Mouse (Mus musculus) neural tube, embryonic 12.5 days (tissue): ENCODE measurements around the gene Fam163b. TPM values are rescaled to one million over a fixed set of nuclear protein-coding genes. Genes with fewer than 3 reads are reported as not detected.

Experiments used
- ATAC-seq: fragments of 200-750 bp; cut with Nextera tagmentation; 2 replicates; pipeline ENCODE4 v1.8.0; 2017; ENCODE audit warnings: low read depth, mild to moderate bottlenecking, moderate TSS enrichment, moderate library complexity; ENCODE audit not compliant: low FRiP score
- H3K27ac ChIP-seq: fragments of 300-500 bp; sonication (generic); 2 replicates; pipeline ENCODE4 v1.5.1; 2016
- H3K27me3 ChIP-seq: fragments of 300-500 bp; sonication (generic); replicated peaks from 2 replicates; pipeline ENCODE4 v1.6.1; 2016; ENCODE audit warnings: mild to moderate bottlenecking
- H3K36me3 ChIP-seq: fragments of 300-500 bp; sonication (generic); 2 replicates; pipeline ENCODE4 v1.6.1; 2016; ENCODE audit warnings: mild to moderate bottlenecking
- H3K4me1 ChIP-seq: fragments of 300-500 bp; sonication (generic); 2 replicates; pipeline ENCODE4 v1.6.1; 2016
- H3K4me2 ChIP-seq: fragments of 300-500 bp; sonication (generic); replicated peaks from 2 replicates; pipeline ENCODE4 v1.6.1; 2016; ENCODE audit warnings: mild to moderate bottlenecking
- H3K4me3 ChIP-seq: fragments of 300-500 bp; sonication (generic); 2 replicates; pipeline ENCODE4 v1.5.1; 2016
- H3K9ac ChIP-seq: fragments of 300-500 bp; sonication (generic); 2 replicates; pipeline ENCODE4 v1.6.1; 2016; ENCODE audit warnings: mild to moderate bottlenecking
- H3K9me3 ChIP-seq: fragments of 300-500 bp; sonication (generic); 2 replicates; pipeline ENCODE4 v1.6.1; 2016; ENCODE audit warnings: mild to moderate bottlenecking
- WGBS: fragments of 180-500 bp; shearing (Covaris S2); methylation state at CpG from one replicate; pipeline ENCODE4 v1.1.7; 2016; 5-methylcytosine and 5-hydroxymethylcytosine counted together
- polyA plus RNA-seq: library from polyadenylated mRNA; unstranded; fragments of >200 nt; fragmentation: Nextera tagmentation; extraction: Ambion mirVana; gene quantifications from 2 replicates; pipeline ENCODE4 v1.2.1, GENCODE M21; 2016

Fam163b gene
- polyA plus RNA-seq, 1 experiment from 2014 or later: 0.80 TPM

DNA sequence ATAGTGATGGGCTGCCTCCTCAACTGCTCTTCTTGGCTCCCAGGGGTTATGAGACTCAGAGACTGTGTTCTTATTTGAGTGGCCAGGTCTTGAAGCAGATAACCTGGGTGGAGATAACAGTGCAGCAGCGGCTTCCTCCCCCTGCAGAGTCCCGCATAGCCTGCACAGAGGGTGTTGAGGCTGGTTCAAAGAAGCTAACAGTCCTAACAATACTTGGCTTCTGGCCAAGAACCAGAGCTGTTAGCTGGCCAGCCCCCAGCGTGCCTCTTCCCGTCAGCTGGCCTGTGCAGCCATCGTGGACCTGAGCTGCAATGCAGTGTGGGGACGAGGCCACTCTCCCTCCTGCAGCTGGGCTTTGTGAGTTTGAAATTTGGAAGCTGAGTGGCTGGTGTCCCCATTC lies 44.5 kb downstream of the Fam163b start:
- Histone ChIP-seq H3K27ac (no peak overlapping the region), H3K9ac (no peak overlapping the region), H3K4me1 (peaks cover 14% of the 10 kb centered on the region), H3K9me3 (no peaks in the 10 kb centered on the region), H3K4me3 (no peak overlapping the region), H3K36me3 (no peaks in the 10 kb centered on the region), H3K4me2 (0 out of 2 replicates have a peak overlapping the region, but pooled peaks have one; percentile 5), H3K27me3 (no peaks in the 10 kb centered on the region)
- 15% methylated on average over 6 of the region's 6 CpGs for WGBS
- no peak for ATAC-seq

DNA sequence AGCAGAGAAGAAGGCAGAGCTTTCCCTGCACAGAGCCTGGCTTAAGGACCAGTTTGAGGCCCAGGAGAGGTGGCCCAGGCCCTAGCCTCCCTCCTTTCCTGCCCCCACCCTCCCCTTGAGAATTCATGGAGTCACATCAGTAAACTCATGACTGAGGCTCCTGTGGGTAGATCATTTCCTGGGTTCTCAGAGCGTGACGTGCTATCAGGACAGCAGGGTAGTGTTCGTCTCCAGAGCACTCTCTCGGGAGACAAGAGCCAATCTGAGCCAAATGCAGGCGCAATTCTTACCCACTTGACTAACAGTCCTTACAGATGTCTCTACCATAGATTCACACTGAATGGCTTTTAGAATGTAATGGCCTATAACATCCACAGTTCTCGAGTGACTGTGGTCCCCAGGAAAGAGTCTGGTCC lies 45.0 kb downstream of the Fam163b start:
- peaks cover 14% of the 10 kb centered on the region for H3K4me1 ChIP-seq
- no peaks in the 10 kb centered on the region for H3K9me3 ChIP-seq
- H3K27me3 ChIP-seq: no peaks in the 10 kb centered on the region
- 0 out of 2 replicates have a peak, but pooled peaks have one; percentile 9 for ATAC-seq
- H3K4me2 ChIP-seq: no peak overlapping the region; the same call in 1 of the 2 replicates
- no peak overlapping the region for H3K9ac ChIP-seq
- no peaks in the 10 kb centered on the region for H3K36me3 ChIP-seq
- H3K27ac ChIP-seq: no peak overlapping the region
- H3K4me3 ChIP-seq: no peak overlapping the region
- WGBS: 47% methylated on average over 6 of the region's 6 CpGs

DNA sequence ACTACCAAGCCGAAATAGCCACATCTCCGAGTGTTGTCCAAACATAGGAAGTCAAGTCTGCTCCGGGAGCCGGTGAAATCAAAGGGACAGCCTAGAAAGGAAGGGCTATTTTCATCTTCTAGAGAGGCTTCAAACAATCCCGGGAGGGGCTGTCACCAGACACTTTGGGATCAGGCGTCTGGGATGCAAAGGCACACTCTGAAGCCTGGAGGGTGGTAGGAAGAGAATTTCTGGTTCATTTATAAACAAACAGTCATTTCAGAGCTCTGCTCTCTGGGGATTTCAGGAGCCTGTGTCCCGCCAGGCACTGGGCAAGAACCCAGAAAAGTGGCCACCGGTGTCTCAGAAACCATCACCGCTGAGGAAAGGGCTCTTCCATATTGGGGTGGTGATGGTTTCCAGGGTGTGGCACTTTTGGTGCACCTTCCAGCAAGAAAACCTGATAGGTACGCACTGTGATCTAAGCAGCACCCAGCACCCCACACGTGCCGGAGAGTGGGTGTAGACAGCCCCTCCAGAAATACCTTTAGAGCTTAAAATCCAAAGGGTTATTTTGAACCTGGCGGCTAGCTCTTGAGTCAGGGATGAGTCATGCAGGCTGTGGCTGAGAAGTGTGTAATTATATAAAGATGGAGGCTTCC lies 45.8 kb downstream of the Fam163b start:
- no peak for ATAC-seq
- 73% methylated on average over 13 of the region's 13 CpGs for WGBS
- Histone ChIP-seq H3K9me3 (no peaks in the 10 kb centered on the region), H3K36me3 (no peaks in the 10 kb centered on the region), H3K4me1 (peaks cover 14% of the 10 kb centered on the region), H3K9ac (no peak overlapping the region), H3K4me2 (no peak overlapping the region), H3K27me3 (no peaks in the 10 kb centered on the region), H3K4me3 (no peak overlapping the region), H3K27ac (no peak overlapping the region)

DNA sequence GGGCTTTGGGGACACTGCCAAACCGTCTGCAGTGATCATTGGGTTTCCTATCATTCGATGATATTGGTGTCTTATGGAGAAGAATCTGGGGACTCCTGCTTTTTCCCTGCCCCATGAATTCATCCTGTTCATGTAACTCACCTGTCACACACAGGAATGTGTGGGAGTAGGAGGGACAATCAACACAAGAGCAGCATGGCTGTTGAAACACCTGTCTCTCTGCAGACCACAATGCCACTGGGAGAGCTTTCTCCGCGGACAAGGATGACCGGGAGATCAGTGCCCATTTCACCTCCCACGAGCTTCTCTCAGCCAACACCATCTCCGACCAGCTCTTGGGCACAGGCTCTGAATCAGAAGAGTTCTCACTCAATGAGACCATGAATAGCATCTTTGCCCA lies 47.1 kb downstream of the Fam163b start:
- no peak for ATAC-seq
- no peak overlapping the region for H3K9ac ChIP-seq
- H3K4me2 ChIP-seq: no peak overlapping the region
- no peaks in the 10 kb centered on the region for H3K9me3 ChIP-seq
- no peaks in the 10 kb centered on the region for H3K27me3 ChIP-seq
- WGBS: 95% methylated on average over 7 of the region's 7 CpGs
- H3K4me3 ChIP-seq: no peak overlapping the region
- H3K36me3 ChIP-seq: no peaks in the 10 kb centered on the region
- H3K4me1 ChIP-seq: peaks cover 14% of the 10 kb centered on the region
- H3K27ac ChIP-seq: no peak overlapping the region

DNA sequence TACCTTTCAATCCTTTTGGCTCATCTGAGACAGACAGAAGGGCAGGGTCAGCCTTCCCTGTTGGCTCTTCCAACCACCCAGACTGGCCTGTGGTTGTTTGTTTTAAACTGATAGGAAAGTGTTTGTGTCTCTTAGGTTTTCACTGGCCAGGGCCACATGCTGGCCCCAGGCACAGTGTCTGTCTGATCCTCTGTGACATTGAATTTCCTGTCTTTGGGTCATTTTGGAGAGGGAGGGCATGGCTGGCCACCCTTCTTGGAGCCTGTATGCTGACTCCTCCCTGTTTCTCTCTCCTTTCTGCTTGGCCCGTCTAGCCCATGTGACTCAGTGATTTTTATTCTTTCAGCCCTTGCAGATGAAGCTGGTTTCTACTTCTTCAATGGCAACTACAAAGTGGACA lies 53.1 kb downstream of the Fam163b start:
- Histone ChIP-seq H3K4me2 (no peak overlapping the region), H3K9ac (no peak overlapping the region), H3K4me1 (no peaks in the 10 kb centered on the region), H3K27ac (no peak overlapping the region), H3K4me3 (no peak overlapping the region), H3K36me3 (no peaks in the 10 kb centered on the region), H3K27me3 (no peaks in the 10 kb centered on the region), H3K9me3 (no peaks in the 10 kb centered on the region)
- ATAC-seq: no peak
- 83% methylated on average over 1 of the region's 1 CpGs for WGBS

DNA sequence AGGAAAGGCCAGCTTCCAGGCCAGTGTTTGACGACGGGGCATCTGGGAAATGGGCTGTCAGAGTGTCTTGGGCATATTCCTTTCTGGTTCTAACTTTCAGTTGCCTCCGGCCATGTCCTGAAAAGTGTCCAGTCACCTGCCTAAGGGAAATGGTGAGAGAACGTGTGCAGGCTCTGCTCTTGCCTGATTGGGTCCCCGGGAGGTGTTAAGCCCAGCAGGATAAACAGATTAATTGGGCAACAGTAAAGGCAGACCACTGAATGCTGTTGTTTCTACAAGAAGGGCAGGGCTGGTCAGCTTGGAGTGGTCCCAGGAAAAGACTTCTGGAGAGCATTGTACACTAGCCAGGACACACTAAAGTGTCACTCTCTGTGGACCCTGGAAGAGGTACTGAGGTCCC lies 53.6 kb downstream of the Fam163b start:
- H3K4me1 ChIP-seq: no peaks in the 10 kb centered on the region
- H3K9me3 ChIP-seq: no peaks in the 10 kb centered on the region
- ATAC-seq: no peak
- H3K9ac ChIP-seq: no peak overlapping the region
- no peaks in the 10 kb centered on the region for H3K27me3 ChIP-seq
- no peak overlapping the region for H3K4me2 ChIP-seq
- WGBS: 72% methylated on average over 5 of the region's 5 CpGs
- no peak overlapping the region for H3K4me3 ChIP-seq
- H3K27ac ChIP-seq: no peak overlapping the region
- H3K36me3 ChIP-seq: no peaks in the 10 kb centered on the region

DNA sequence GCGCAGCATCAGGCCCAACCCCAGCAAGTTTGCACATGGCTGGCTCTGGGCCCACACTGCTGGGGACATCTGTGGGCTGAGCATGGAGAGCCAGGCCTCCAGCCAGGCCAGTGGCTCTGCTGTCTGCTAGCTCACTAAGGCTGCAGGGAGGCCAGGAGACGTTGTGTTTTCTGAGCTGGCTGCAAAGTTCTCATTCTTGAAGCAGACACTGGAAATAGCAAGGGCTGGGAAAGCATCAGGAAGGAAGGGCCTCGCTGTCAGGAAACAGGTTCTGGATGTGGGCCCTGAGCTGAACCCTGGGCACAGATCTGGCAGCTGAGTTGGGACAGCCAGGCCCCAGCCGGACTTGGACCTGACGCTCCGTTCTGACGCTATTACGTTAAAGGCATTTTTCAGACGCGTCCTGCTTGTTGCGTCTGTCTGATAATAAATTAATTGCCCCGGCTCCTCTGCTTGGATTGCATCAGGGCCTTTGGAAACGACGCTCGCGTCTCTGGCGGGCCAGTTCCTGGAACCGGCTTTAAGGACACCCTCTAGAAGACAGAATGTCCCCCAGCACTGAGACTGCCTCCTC lies 54.1 kb downstream of the Fam163b start:
- Histone ChIP-seq H3K9ac (no peak overlapping the region), H3K4me3 (no peak overlapping the region), H3K36me3 (no peaks in the 10 kb centered on the region), H3K4me1 (no peaks in the 10 kb centered on the region), H3K27ac (no peak overlapping the region), H3K9me3 (no peaks in the 10 kb centered on the region), H3K4me2 (no peak overlapping the region), H3K27me3 (no peaks in the 10 kb centered on the region)
- WGBS: 72% methylated on average over 18 of the region's 18 CpGs
- ATAC-seq: no peak

DNA sequence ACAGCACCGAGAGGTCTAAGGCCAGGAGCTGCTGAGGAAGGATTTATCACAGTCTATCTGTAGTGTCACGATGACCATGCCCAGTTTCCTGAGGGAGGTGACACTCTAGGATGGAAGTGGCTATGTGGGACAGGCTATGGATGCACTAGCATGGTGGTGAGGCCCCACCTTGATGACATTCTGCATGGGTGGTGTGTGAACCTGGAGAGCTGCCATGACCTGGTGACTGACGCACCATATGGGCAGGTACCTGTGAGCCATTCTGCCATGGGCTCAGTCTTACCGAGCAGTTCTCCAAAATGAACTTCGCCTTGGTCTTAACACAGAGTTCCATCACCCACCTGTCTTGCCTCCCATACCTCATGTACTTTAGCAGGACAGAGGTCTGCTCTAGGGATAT lies 54.7 kb downstream of the Fam163b start:
- Histone ChIP-seq H3K36me3 (no peaks in the 10 kb centered on the region), H3K27me3 (no peaks in the 10 kb centered on the region), H3K9me3 (no peaks in the 10 kb centered on the region), H3K4me2 (no peak overlapping the region), H3K27ac (no peak overlapping the region), H3K4me3 (no peak overlapping the region), H3K9ac (no peak overlapping the region), H3K4me1 (no peaks in the 10 kb centered on the region)
- ATAC-seq: no peak
- WGBS: 91% methylated on average over 5 of the region's 5 CpGs

DNA sequence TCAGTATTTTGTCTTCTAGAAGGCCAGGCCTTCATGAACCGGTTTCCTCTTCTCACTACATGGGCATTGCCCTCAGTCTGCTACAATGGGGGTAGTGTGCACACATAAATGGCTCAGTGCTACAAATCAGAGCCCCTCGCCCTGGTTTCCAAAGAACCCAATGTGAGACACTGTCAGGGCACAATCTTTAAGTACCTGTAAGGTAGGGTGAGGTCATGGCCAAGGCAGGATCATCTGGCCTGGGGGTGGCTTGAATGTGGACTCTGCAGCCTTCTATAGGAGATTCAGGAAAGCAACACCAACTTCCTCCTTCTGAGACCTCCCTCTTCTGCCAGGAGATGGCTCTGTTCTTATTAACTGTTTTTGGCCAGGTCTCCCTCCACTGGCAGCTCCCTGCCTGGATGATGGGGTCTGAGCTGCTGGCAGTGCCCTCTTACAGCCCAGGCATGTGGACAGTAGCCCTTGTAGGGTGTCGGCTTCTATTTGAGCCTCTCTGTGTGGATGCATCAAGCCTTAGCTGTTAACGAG lies 55.7 kb downstream of the Fam163b start:
- Histone ChIP-seq H3K4me1 (no peaks in the 10 kb centered on the region), H3K9ac (no peak overlapping the region), H3K9me3 (no peaks in the 10 kb centered on the region), H3K4me3 (no peak overlapping the region), H3K4me2 (no peak overlapping the region), H3K36me3 (no peaks in the 10 kb centered on the region), H3K27me3 (no peaks in the 10 kb centered on the region), H3K27ac (no peak overlapping the region)
- WGBS: 89% methylated on average over 4 of the region's 4 CpGs
- ATAC-seq: no peak

DNA sequence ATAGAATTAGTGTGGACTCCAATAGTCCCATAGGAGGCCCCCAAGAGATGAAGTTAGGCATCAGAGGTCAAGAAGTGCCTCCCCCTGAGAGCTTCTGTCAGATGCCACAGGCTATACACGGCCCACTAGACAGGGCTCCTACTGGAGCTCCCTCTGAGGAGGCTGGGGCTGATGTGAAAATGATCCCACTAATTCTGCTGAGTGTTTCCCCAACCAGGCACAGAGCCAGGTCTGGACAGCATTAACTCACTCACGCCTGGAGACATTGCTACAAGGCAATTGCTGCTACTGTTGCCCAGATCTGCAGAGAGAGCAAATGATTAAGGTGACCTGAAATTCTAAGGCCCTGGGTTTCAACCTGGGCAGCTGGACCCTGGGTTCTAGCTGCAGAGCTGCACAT lies 56.5 kb downstream of the Fam163b start:
- no peaks in the 10 kb centered on the region for H3K9me3 ChIP-seq
- no peak overlapping the region for H3K4me3 ChIP-seq
- WGBS: 53% methylated on average over 2 of the region's 2 CpGs
- no peak overlapping the region for H3K4me2 ChIP-seq
- no peak for ATAC-seq
- H3K27me3 ChIP-seq: no peaks in the 10 kb centered on the region
- H3K9ac ChIP-seq: no peak overlapping the region
- no peak overlapping the region for H3K27ac ChIP-seq
- no peaks in the 10 kb centered on the region for H3K36me3 ChIP-seq
- no peaks in the 10 kb centered on the region for H3K4me1 ChIP-seq

DNA sequence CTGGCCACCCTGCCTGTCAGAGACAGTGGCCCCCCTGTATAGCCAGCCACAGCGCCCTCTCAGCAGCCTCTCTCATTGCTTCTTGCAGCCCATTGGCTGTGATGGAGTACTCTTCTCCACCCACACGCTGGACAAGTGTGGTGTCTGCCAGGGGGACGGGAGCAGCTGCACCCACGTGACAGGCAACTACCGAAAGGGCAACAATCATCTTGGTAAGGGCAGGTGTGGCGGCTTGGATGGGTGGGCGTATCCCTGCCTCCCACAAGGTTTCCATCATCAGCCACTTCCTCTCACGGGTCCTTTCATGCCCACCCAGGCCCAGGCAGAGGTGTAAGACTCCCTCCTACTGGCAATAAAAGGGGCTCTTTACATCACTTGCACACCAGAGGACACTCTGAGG lies 57.3 kb downstream of the Fam163b start:
- ATAC-seq: no peak
- H3K27me3 ChIP-seq: no peaks in the 10 kb centered on the region
- H3K4me1 ChIP-seq: peaks cover 2% of the 10 kb centered on the region
- H3K36me3 ChIP-seq: no peaks in the 10 kb centered on the region
- no peaks in the 10 kb centered on the region for H3K9me3 ChIP-seq
- H3K4me3 ChIP-seq: no peak overlapping the region
- no peak overlapping the region for H3K9ac ChIP-seq
- no peak overlapping the region for H3K4me2 ChIP-seq
- WGBS: 48% methylated on average over 8 of the region's 8 CpGs
- H3K27ac ChIP-seq: no peak overlapping the region

DNA sequence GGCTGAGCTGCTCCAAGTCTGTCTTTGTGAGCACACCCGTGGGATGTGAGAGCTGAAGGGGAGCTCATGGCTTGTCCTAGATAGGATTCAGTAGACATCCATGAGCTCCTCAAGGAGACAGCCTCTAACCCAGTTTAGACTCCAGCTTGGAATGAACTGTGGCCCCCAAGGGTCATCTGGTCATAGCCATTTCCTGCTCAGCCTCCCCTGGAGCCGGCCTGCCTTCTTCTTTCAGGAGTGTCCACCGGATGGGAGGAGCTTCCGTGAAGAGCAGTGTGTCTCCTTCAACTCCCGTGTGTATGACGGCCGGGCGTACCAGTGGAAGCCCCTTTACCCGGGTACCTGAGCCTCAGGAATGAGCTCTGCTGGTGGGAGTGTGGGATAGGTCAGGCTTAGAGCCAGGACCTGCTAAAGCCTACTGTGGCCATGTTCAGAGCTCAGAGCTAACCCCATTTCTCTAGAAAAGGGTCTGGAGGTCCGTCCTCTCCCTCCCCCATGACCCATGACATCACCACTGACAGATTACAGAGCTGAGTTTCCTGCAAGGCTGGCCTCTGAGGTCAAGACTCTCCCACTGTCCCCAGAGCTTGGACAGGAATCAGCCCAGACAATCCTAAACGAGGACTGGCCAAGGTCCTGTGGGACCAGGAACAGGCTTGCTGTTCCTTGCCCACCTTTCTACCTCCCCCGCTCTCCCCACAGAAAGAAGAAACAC lies 58.4 kb downstream of the Fam163b start:
- Histone ChIP-seq H3K4me1 (peaks cover 13% of the 10 kb centered on the region), H3K36me3 (no peaks in the 10 kb centered on the region), H3K27me3 (0 out of 2 replicates have a peak, but pooled peaks cover under 1% of the 10 kb centered on the region), H3K27ac (no peak overlapping the region), H3K9ac (no peak overlapping the region), H3K9me3 (no peaks in the 10 kb centered on the region), H3K4me3 (no peak overlapping the region), H3K4me2 (no peak overlapping the region)
- WGBS: 74% methylated on average over 12 of the region's 12 CpGs
- ATAC-seq: no peak
